Mouse (Mus musculus) ES-E14 (cell line): ENCODE results near the gene Fmn2. TPM values are rescaled to one million over a fixed set of nuclear protein-coding genes. Genes with fewer than 3 reads are reported as not detected.

Experiments used
- DNase-seq: peaks from one replicate; pipeline ENCODE4 v3.0.0-alpha.2; 2013; ENCODE audit warnings: low read depth, low spot score
- H3K27ac ChIP-seq: 2 replicates; pipeline ENCODE4 v1.5.1; 2012; ENCODE audit warnings: low read depth, mild to moderate bottlenecking, low read length, moderate library complexity, mixed read lengths; ENCODE audit not compliant: poor library complexity, insufficient read depth, severe bottlenecking
- H3K36me3 ChIP-seq: 2 replicates; pipeline ENCODE4 v1.6.1; 2012; ENCODE audit warnings: mild to moderate bottlenecking, low read length, moderate library complexity, mixed read lengths; ENCODE audit not compliant: control insufficient read depth, poor library complexity, insufficient read depth, severe bottlenecking
- H3K4me1 ChIP-seq, 2 experiments: fragments of 150-350 bp in 1 of 2; sonication (generic) in 1 of 2; 2 replicates each; pipeline ENCODE4 v1.6.1; 2012; ENCODE audit warnings: low read length in 2 of 2, mild to moderate bottlenecking in 1 of 2, mixed read lengths in 1 of 2; ENCODE audit not compliant: control insufficient read depth in 2 of 2, insufficient read depth in 2 of 2, poor library complexity in 1 of 2
- H3K4me3 ChIP-seq, 2 experiments: fragments of 150-350 bp in 1 of 2; sonication (generic) in 1 of 2; 2 replicates each; pipeline ENCODE4 v1.5.1; 2012; ENCODE audit warnings: low read length in 2 of 2, low read depth in 1 of 2, mild to moderate bottlenecking in 1 of 2, mixed read lengths in 1 of 2; ENCODE audit not compliant: insufficient read depth in 1 of 2, poor library complexity in 1 of 2, severe bottlenecking in 1 of 2
- H3K9ac ChIP-seq: 2 replicates; pipeline ENCODE4 v1.6.1; 2012; ENCODE audit warnings: low read depth, mild to moderate bottlenecking, low read length, mixed read lengths; ENCODE audit not compliant: poor library complexity, insufficient read depth, severe bottlenecking
- H3K9me3 ChIP-seq: fragments of 150-350 bp; sonication (generic); 2 replicates; pipeline ENCODE4 v1.6.1; 2012; ENCODE audit warnings: low read depth, mild to moderate bottlenecking, low read length; ENCODE audit not compliant: control insufficient read depth, insufficient read depth
- CHD2 ChIP-seq: IDR thresholded peaks from 2 replicates; pipeline ENCODE4 v1.6.1; 2014; ENCODE audit warnings: mild to moderate bottlenecking, low read depth, low read length, inconsistent platforms
- HCFC1 ChIP-seq: IDR thresholded peaks from 2 replicates; pipeline ENCODE4 v1.6.1; 2012; ENCODE audit warnings: low read length, inconsistent platforms, borderline replicate concordance; ENCODE audit not compliant: insufficient read depth
- MAFK ChIP-seq: IDR thresholded peaks from 2 replicates; pipeline ENCODE4 v1.6.1; 2014; ENCODE audit warnings: mild to moderate bottlenecking, low read depth, low read length, inconsistent platforms; ENCODE audit not compliant: insufficient read depth
- ZC3H11A ChIP-seq: IDR thresholded peaks from 2 replicates; pipeline ENCODE4 v1.6.1; 2012; ENCODE audit warnings: low read depth, mild to moderate bottlenecking, inconsistent platforms, low read length, borderline replicate concordance
- ZNF384 ChIP-seq: IDR thresholded peaks from 2 replicates; pipeline ENCODE4 v1.6.1; 2012; ENCODE audit warnings: low read depth, low read length, inconsistent platforms
- in situ Hi-C, 2 experiments: fragments of 600-800 bp; cut with MboI; formaldehyde crosslinking; loops; one replicate each; pipeline ENCODE4 v1.15.1; 2025; ENCODE audit warnings: low sequenced_read_pairs in 2 of 2, inconsistent platforms in 1 of 2; ENCODE audit not compliant: unreplicated experiment in 2 of 2
- total RNA-seq: library from RNA; depleted of rRNA; stranded (reverse); fragments of 300-350 nt; gene quantifications from 2 replicates; pipeline ENCODE4 v1.2.3, GENCODE M21; 2012

The Fmn2 gene
- total RNA-seq, 1 experiment = 1.2 TPM

GRCm38 (mm10) chr1:174597495-174597894 is 95.9 kb downstream of the Fmn2 start:
- H3K36me3 ChIP-seq = no peaks in the 10 kb centered on the region
- no peak overlapping the region for H3K4me3 ChIP-seq
- no peak for DNase-seq
- no peak overlapping the region for H3K9ac ChIP-seq
- no peaks in the 10 kb centered on the region for H3K4me1 ChIP-seq
- TF ChIP-seq MAFK (no peak), HCFC1 (no peak), ZNF384 (no peak), ZC3H11A (no peak), CHD2 (no peak)
- no peak overlapping the region for H3K27ac ChIP-seq
- in situ Hi-C loops = loop anchor here (10.0 to 25.0 kb wide), 3 partner anchors 397 to 715 kb away; no protein-coding TSS in a partner anchor
- H3K9me3 ChIP-seq = no peaks in the 10 kb centered on the region

- TF ChIP-seq MAFK (no peak), CHD2 (no peak), ZC3H11A (no peak), HCFC1 (no peak), ZNF384 (no peak)
- H3K36me3 ChIP-seq = no peaks in the 10 kb centered on the region
- no peaks in the 10 kb centered on the region for H3K9me3 ChIP-seq
- H3K9ac ChIP-seq = no peak overlapping the region
- DNase-seq = no peak
- no peaks in the 10 kb centered on the region for H3K4me1 ChIP-seq
- H3K4me3 ChIP-seq = no peak overlapping the region
- H3K27ac ChIP-seq = no peak overlapping the region
- in situ Hi-C loops = loop anchor here (10.0 to 25.0 kb wide), 3 partner anchors 397 to 714 kb away; no protein-coding TSS in a partner anchor
Measured at GRCm38 (mm10) chr1:174598226-174598625, 96.6 kb downstream of the Fmn2 start.

- no peak for DNase-seq
- no peak overlapping the region for H3K9ac ChIP-seq
- H3K4me1 ChIP-seq = no peaks in the 10 kb centered on the region
- H3K9me3 ChIP-seq = no peaks in the 10 kb centered on the region
- H3K4me3 ChIP-seq = no peak overlapping the region
- no peaks in the 10 kb centered on the region for H3K36me3 ChIP-seq
- H3K27ac ChIP-seq = no peak overlapping the region
- in situ Hi-C loops = no loop called here
- no peak for TF ChIP-seq MAFK
- no peak for TF ChIP-seq ZNF384
- TF ChIP-seq CHD2 = no peak
- no peak for TF ChIP-seq HCFC1
- no peak for TF ChIP-seq ZC3H11A
Measured at GRCm38 (mm10) chr1:174600041-174600440, 98.4 kb downstream of the Fmn2 start.

DNA sequence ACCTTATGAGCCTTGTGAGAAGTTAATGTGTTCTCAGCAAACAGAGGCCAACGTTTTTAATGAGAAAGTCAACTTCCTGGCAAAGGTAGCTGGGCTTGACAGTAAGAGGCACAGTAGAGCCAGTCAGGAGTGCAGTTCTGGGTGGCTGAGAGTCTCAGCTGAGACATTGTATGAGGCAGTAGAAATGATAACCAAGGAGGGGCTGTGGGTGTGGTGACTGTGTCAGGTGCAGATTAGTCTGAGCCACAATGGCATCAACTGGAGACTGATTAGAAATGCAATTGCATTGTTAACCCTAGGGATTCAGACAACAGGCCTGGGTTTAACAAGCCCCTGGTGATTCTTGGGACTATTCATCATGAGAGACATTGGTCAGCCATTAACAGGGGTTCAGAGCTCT is 99.0 kb downstream of the Fmn2 start:
- in situ Hi-C loops = no loop called here
- no peak for TF ChIP-seq MAFK
- no peak for TF ChIP-seq ZC3H11A
- no peak for TF ChIP-seq CHD2
- no peak for TF ChIP-seq HCFC1
- TF ChIP-seq ZNF384 = no peak
- Histone ChIP-seq H3K4me1 (no peaks in the 10 kb centered on the region), H3K36me3 (no peaks in the 10 kb centered on the region), H3K27ac (no peak overlapping the region), H3K4me3 (no peak overlapping the region), H3K9ac (no peak overlapping the region), H3K9me3 (no peaks in the 10 kb centered on the region)
- DNase-seq = no peak

DNA sequence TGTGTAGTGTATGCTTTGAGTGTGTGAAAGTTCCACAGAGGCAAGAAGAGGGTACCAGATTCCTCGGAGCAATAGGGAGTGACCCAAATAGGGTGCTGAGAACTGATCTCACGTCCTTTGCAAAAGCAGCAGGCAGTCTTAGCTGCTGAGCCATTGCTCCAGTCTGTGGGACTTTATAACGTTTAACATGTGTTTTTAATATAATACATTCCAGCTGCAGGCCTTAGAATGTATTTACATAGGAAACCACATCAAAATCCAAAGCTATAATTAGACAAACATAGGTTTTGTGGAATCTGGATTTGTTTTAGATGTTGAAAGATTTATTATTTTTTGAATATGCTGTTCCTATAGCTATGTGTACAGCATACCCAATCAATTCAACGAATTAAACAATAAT is 115.7 kb downstream of the Fmn2 start:
- no peak for DNase-seq
- Histone ChIP-seq H3K4me1 (no peaks in the 10 kb centered on the region), H3K4me3 (no peak overlapping the region), H3K36me3 (no peaks in the 10 kb centered on the region), H3K27ac (no peak overlapping the region), H3K9me3 (0 out of 2 replicates have a peak, but pooled peaks cover 2% of the 10 kb centered on the region), H3K9ac (no peak overlapping the region)
- in situ Hi-C loops = no loop called here
- TF ChIP-seq MAFK = no peak
- TF ChIP-seq ZNF384 = no peak
- no peak for TF ChIP-seq CHD2
- TF ChIP-seq HCFC1 = no peak
- no peak for TF ChIP-seq ZC3H11A
